Mouse (Mus musculus) heart, embryonic 10.5 days (tissue): ENCODE data around the gene Praf2. TPM values are rescaled to one million over a fixed set of nuclear protein-coding genes. Genes with fewer than 3 reads are reported as not detected.

ENCODE experiments used
- DNase-seq: peaks from one replicate; pipeline ENCODE4 v3.0.0-alpha.2; 2017; ENCODE audit warnings: low spot score
- H3K27ac ChIP-seq: fragments of 300-500 bp; sonication (generic); 2 replicates; pipeline ENCODE4 v1.5.1; 2016; ENCODE audit warnings: mild to moderate bottlenecking
- H3K27me3 ChIP-seq: fragments of 300-500 bp; sonication (generic); 2 replicates; pipeline ENCODE4 v1.6.1; 2016; ENCODE audit warnings: mild to moderate bottlenecking; ENCODE audit not compliant: poor library complexity, insufficient read depth, severe bottlenecking
- H3K36me3 ChIP-seq: fragments of 300-500 bp; sonication (generic); 2 replicates; pipeline ENCODE4 v1.6.1; 2016; ENCODE audit warnings: mild to moderate bottlenecking, moderate library complexity
- H3K4me1 ChIP-seq: fragments of 300-500 bp; sonication (generic); 2 replicates; pipeline ENCODE4 v1.6.1; 2016; ENCODE audit warnings: mild to moderate bottlenecking
- H3K4me3 ChIP-seq: fragments of 300-500 bp; sonication (generic); 2 replicates; pipeline ENCODE4 v1.5.1; 2016; ENCODE audit warnings: mild to moderate bottlenecking, moderate library complexity
- H3K9me3 ChIP-seq: fragments of 300-500 bp; sonication (generic); 2 replicates; pipeline ENCODE4 v1.6.1; 2016; ENCODE audit warnings: mild to moderate bottlenecking, moderate library complexity
- WGBS: fragments of 180-500 bp; shearing (Covaris S2); methylation state at CpG from one replicate; pipeline ENCODE4 v1.1.7; 2016; 5-methylcytosine and 5-hydroxymethylcytosine counted together
- polyA plus RNA-seq: library from polyadenylated mRNA; unstranded; fragments of >200 nt; fragmentation: Nextera tagmentation; extraction: Ambion mirVana; gene quantifications from 2 replicates; pipeline ENCODE4 v1.2.1, GENCODE M21; 2016

Gene Praf2
- polyA plus RNA-seq, 1 experiment from 2014 or later = 61.2 TPM

- DNase-seq = no peak
- WGBS = 74% methylated on average over 9 of the region's 9 CpGs
- H3K27ac ChIP-seq = no peak overlapping the region
- peaks cover 32% of the 10 kb centered on the region for H3K36me3 ChIP-seq
- H3K27me3 ChIP-seq = no peaks in the 10 kb centered on the region
- no peaks in the 10 kb centered on the region for H3K4me1 ChIP-seq
- H3K9me3 ChIP-seq = no peaks in the 10 kb centered on the region
- H3K4me3 ChIP-seq = no peak overlapping the region
Observed at GRCm38 (mm10) chrX:7775501-7776205, 47.4 kb downstream of the Praf2 start.

GRCm38 (mm10) chrX:7776329-7777082 is 48.3 kb downstream of the Praf2 start:
- no peak overlapping the region for H3K27ac ChIP-seq
- H3K27me3 ChIP-seq = no peaks in the 10 kb centered on the region
- H3K9me3 ChIP-seq = no peaks in the 10 kb centered on the region
- DNase-seq = no peak
- WGBS = 45% methylated on average over 8 of the region's 8 CpGs
- peaks cover 27% of the 10 kb centered on the region for H3K36me3 ChIP-seq
- H3K4me3 ChIP-seq = no peak overlapping the region
- H3K4me1 ChIP-seq = no peaks in the 10 kb centered on the region

- Histone ChIP-seq H3K27me3 (no peaks in the 10 kb centered on the region), H3K9me3 (no peaks in the 10 kb centered on the region), H3K4me1 (no peaks in the 10 kb centered on the region), H3K4me3 (no peak overlapping the region), H3K36me3 (peaks cover 8% of the 10 kb centered on the region), H3K27ac (no peak overlapping the region)
- 56% methylated on average over 7 of the region's 7 CpGs for WGBS
- no peak for DNase-seq
Observed at GRCm38 (mm10) chrX:7778450-7779244, 50.4 kb downstream of the Praf2 start.

GRCm38 (mm10) chrX:7779294-7779693 is 51.1 kb downstream of the Praf2 start:
- no peak overlapping the region for H3K27ac ChIP-seq
- H3K27me3 ChIP-seq = no peaks in the 10 kb centered on the region
- H3K4me3 ChIP-seq = no peak overlapping the region
- no peaks in the 10 kb centered on the region for H3K4me1 ChIP-seq
- WGBS = 20% methylated on average over 3 of the region's 3 CpGs
- DNase-seq = no peak
- H3K9me3 ChIP-seq = no peaks in the 10 kb centered on the region
- peaks cover 2% of the 10 kb centered on the region; the same call in 1 of the 2 replicates for H3K36me3 ChIP-seq

Other genes starting within 250 kb of the Praf2 start
- gene Foxp3, start 154.8 kb upstream of the Praf2 start, polyA plus RNA-seq = 0.10 TPM in 1 of 2 replicates, not detected in the other
- 2.1 and 2.5 TPM in 2 replicates for gene Ppp1r3f, start 154.2 kb upstream of the Praf2 start, polyA plus RNA-seq
- 27.1 and 27.6 TPM in 2 replicates for gene Ccdc22, start 122.9 kb upstream of the Praf2 start, polyA plus RNA-seq
- 0.03 TPM in 1 of 2 replicates, not detected in the other for gene Cacna1f, start 121.4 kb upstream of the Praf2 start, polyA plus RNA-seq
- gene Syp, start 90.0 kb upstream of the Praf2 start, polyA plus RNA-seq = 0.91 and 1.1 TPM in 2 replicates
- gene Prickle3, start 71.2 kb upstream of the Praf2 start, polyA plus RNA-seq = 6.7 and 8.0 TPM in 2 replicates
- 147 and 155 TPM in 2 replicates for gene Plp2, start 57.0 kb upstream of the Praf2 start, polyA plus RNA-seq
- 0.05 and 0.06 TPM in 2 replicates for gene Magix, start 47.2 kb upstream of the Praf2 start, polyA plus RNA-seq
- 38.1 and 38.5 TPM in 2 replicates for gene Gpkow, start 31.3 kb upstream of the Praf2 start, polyA plus RNA-seq
- gene Wdr45, start 14.1 kb upstream of the Praf2 start, polyA plus RNA-seq = 21.0 and 21.5 TPM in 2 replicates
- 0.39 TPM in 1 of 2 replicates, not detected in the other for gene Gm45208, start 6.2 kb upstream of the Praf2 start, polyA plus RNA-seq
- gene Ccdc120, start 22.5 kb downstream of the Praf2 start, polyA plus RNA-seq = 8.6 and 11.7 TPM in 2 replicates
- 22.7 and 23.2 TPM in 2 replicates for gene Tfe3, start 34.1 kb downstream of the Praf2 start, polyA plus RNA-seq
- gene Gripap1, start 61.3 kb downstream of the Praf2 start, polyA plus RNA-seq = 35.4 and 37.6 TPM in 2 replicates
- gene Kcnd1, start 93.8 kb downstream of the Praf2 start, polyA plus RNA-seq = 1.1 and 1.4 TPM in 2 replicates
- gene Otud5, start 112.9 kb downstream of the Praf2 start, polyA plus RNA-seq = 33.0 and 43.8 TPM in 2 replicates
- gene Pim2, start 149.8 kb downstream of the Praf2 start, polyA plus RNA-seq = 7.0 and 7.8 TPM in 2 replicates
- 32.2 and 33.5 TPM in 2 replicates for gene Slc35a2, start 155.6 kb downstream of the Praf2 start, polyA plus RNA-seq
- gene Pqbp1, start 170.8 kb downstream of the Praf2 start, polyA plus RNA-seq = 80.4 and 107 TPM in 2 replicates
- 140 and 156 TPM in 2 replicates for gene Timm17b, start 170.9 kb downstream of the Praf2 start, polyA plus RNA-seq
- not detected in 2 replicates for gene Gm10491, start 179.4 kb downstream of the Praf2 start, polyA plus RNA-seq
- gene Gm10490, start 181.1 kb downstream of the Praf2 start, polyA plus RNA-seq = 0.45 TPM in 1 of 2 replicates, not detected in the other
- gene Pcsk1n, start 191.4 kb downstream of the Praf2 start, polyA plus RNA-seq = 0.12 and 0.60 TPM in 2 replicates
- gene Eras, start 200.2 kb downstream of the Praf2 start, polyA plus RNA-seq = not detected in 2 replicates
- gene Hdac6, start 219.4 kb downstream of the Praf2 start, polyA plus RNA-seq = 36.4 and 36.9 TPM in 2 replicates
- gene Gata1, start 249.6 kb downstream of the Praf2 start, polyA plus RNA-seq = 18.0 and 20.2 TPM in 2 replicates